Mouse (Mus musculus): Measurements from ENCODE around the gene Krtap31-2.

Krtap31-2 gene

GRCm38 (mm10) chr11:99935991-99936390 lies at the start of gene Krtap31-2:
Krtap31-2 (plus strand) TSS chr11:99936291.
- in situ Hi-C loops (cut with MboI, MseI): no loop called here

GRCm38 (mm10) chr11:99907620-99908019 lies 28.5 kb upstream of the Krtap31-2 start, which contains the start of gene Krtap31-1:
Krtap31-1 (plus strand) TSS chr11:99907920.
- in situ Hi-C loops (cut with MboI, MseI): no loop called here

- in situ Hi-C loops (cut with MboI, MseI): no loop called here
Measured at GRCm38 (mm10) chr11:99914451-99914850, 21.6 kb upstream of the Krtap31-2 start, which contains the start of gene Gm11565. Gm11565 (plus strand) TSS chr11:99914751.

- in situ Hi-C loops (cut with MboI, MseI): no loop called here
Measured at GRCm38 (mm10) chr11:99937751-99938264, 1.7 kb downstream of the Krtap31-2 start.

- in situ Hi-C loops (cut with MboI, MseI): no loop called here
Measured at GRCm38 (mm10) chr11:99948175-99948574, 12.1 kb downstream of the Krtap31-2 start, which contains the start of gene Krtap9-5. Krtap9-5 (plus strand) TSS chr11:99948475.

GRCm38 (mm10) chr11:99964213-99964612 lies 28.1 kb downstream of the Krtap31-2 start:
- in situ Hi-C loops (cut with MboI, MseI): no loop called here

- in situ Hi-C loops (cut with MboI, MseI): no loop called here
Measured at GRCm38 (mm10) chr11:99965961-99966360, 29.9 kb downstream of the Krtap31-2 start.

- in situ Hi-C loops (cut with MboI, MseI): no loop called here
Measured at GRCm38 (mm10) chr11:99978953-99979352, 42.9 kb downstream of the Krtap31-2 start, which contains the start of gene Krtap29-1. Krtap29-1 (minus strand) TSS chr11:99979053.

GRCm38 (mm10) chr11:99982731-99983130 lies 46.6 kb downstream of the Krtap31-2 start:
- in situ Hi-C loops (cut with MboI, MseI): no loop called here

GRCm38 (mm10) chr11:99983442-99983841 lies 47.4 kb downstream of the Krtap31-2 start:
- in situ Hi-C loops (cut with MboI, MseI): no loop called here

- in situ Hi-C loops (cut with MboI, MseI): no loop called here
Measured at GRCm38 (mm10) chr11:99985291-99986092, 49.4 kb downstream of the Krtap31-2 start.

- in situ Hi-C loops (cut with MboI, MseI): no loop called here
Measured at GRCm38 (mm10) chr11:99986180-99986647, 50.1 kb downstream of the Krtap31-2 start, which contains the start of gene Krtap16-1. Krtap16-1 (minus strand) TSS chr11:99986597.
